Mouse (Mus musculus) midbrain, embryonic 15.5 days (tissue): ENCODE results near the gene Esp31. TPM values are rescaled to one million over a fixed set of nuclear protein-coding genes. Genes with fewer than 3 reads are reported as not detected.

Experiments used
- ATAC-seq: fragments of 200-750 bp; cut with Nextera tagmentation; replicated peaks from 2 replicates; pipeline ENCODE4 v1.8.0; 2017; ENCODE audit warnings: moderate TSS enrichment
- H3K27ac ChIP-seq: fragments of 300-500 bp; sonication (generic); 2 replicates; pipeline ENCODE4 v1.5.1; 2015; ENCODE audit warnings: mild to moderate bottlenecking, inconsistent platforms
- H3K27me3 ChIP-seq: fragments of 300-500 bp; sonication (generic); replicated peaks from 2 replicates; pipeline ENCODE4 v1.6.1; 2015; ENCODE audit warnings: inconsistent platforms
- H3K36me3 ChIP-seq: fragments of 300-500 bp; sonication (generic); replicated peaks from 2 replicates; pipeline ENCODE4 v1.6.1; 2015; ENCODE audit warnings: inconsistent platforms
- H3K4me1 ChIP-seq: fragments of 300-500 bp; sonication (generic); 2 replicates; pipeline ENCODE4 v1.6.1; 2015; ENCODE audit warnings: inconsistent platforms
- H3K4me2 ChIP-seq: fragments of 300-500 bp; sonication (generic); 2 replicates; pipeline ENCODE4 v1.6.1; 2015; ENCODE audit warnings: inconsistent platforms, mild to moderate bottlenecking, moderate library complexity
- H3K4me3 ChIP-seq: fragments of 300-500 bp; sonication (generic); 2 replicates; pipeline ENCODE4 v1.5.1; 2015; ENCODE audit warnings: mild to moderate bottlenecking, inconsistent platforms
- H3K9ac ChIP-seq: fragments of 300-500 bp; sonication (generic); 2 replicates; pipeline ENCODE4 v1.6.1; 2015; ENCODE audit warnings: mild to moderate bottlenecking, inconsistent platforms
- H3K9me3 ChIP-seq: fragments of 300-500 bp; sonication (generic); 2 replicates; pipeline ENCODE4 v1.6.1; 2016; ENCODE audit warnings: inconsistent platforms
- WGBS: fragments of 180-500 bp; shearing (Covaris S2); methylation state at CpG from one replicate; pipeline ENCODE4 v1.1.7; 2015; ENCODE audit warnings: mixed read lengths; 5-methylcytosine and 5-hydroxymethylcytosine counted together
- polyA plus RNA-seq: library from polyadenylated mRNA; unstranded; fragments of >200 nt; fragmentation: Nextera tagmentation; extraction: Ambion mirVana; gene quantifications from 2 replicates; pipeline ENCODE4 v1.2.1, GENCODE M21; 2015

Esp31 gene
- polyA plus RNA-seq = not detected in 2 replicates

- Histone ChIP-seq H3K4me1 (no peaks in the 10 kb centered on the region), H3K4me3 (no peak within 1 kb of the TSS), H3K4me2 (no peak within 1 kb of the TSS), H3K9me3 (peaks cover 3% of the 10 kb centered on the region; the same call in 1 of the 2 replicates), H3K9ac (no peak within 1 kb of the TSS), H3K27ac (no peak within 1 kb of the TSS), H3K36me3 (no peaks in the 10 kb centered on the region), H3K27me3 (no peaks in the 10 kb centered on the region)
- 78% methylated on average over 2 of the region's 2 CpGs for WGBS
- ATAC-seq = no peak
Observed at GRCm38 (mm10) chr17:38639147-38639546, at the start of gene Esp31. TSS of gene Esp31 (plus strand) at chr17:38639447.

Other genes with a start within 250 kb of the Esp31 start
- gene Esp36, start 219.3 kb upstream of the Esp31 start, polyA plus RNA-seq = not detected in 2 replicates
- gene Esp34, start 85.3 kb upstream of the Esp31 start, polyA plus RNA-seq = not detected in 2 replicates